Mouse (Mus musculus) embryonic fibroblast, embryonic 13.5 days (primary cell): Measurements from ENCODE around the gene Gramd1b. TPM values are rescaled to one million over a fixed set of nuclear protein-coding genes. Genes with fewer than 3 reads are reported as not detected.

Experiments
- H3K27ac ChIP-seq: 2 replicates; pipeline ENCODE4 v1.5.1; 2012; ENCODE audit warnings: low read length, control low read depth, inconsistent platforms; ENCODE audit not compliant: insufficient read depth
- H3K4me1 ChIP-seq: 2 replicates; pipeline ENCODE4 v1.6.1; 2011; ENCODE audit warnings: low read length; ENCODE audit not compliant: control insufficient read depth, insufficient read depth
- H3K4me3 ChIP-seq: 2 replicates; pipeline ENCODE4 v1.5.1; 2011; ENCODE audit warnings: mild to moderate bottlenecking, control low read depth, low read length; ENCODE audit not compliant: insufficient read depth
- CTCF ChIP-seq: IDR thresholded peaks from 2 replicates; pipeline ENCODE4 v1.5.1; 2011; ENCODE audit warnings: mild to moderate bottlenecking, control low read depth, low read length, moderate library complexity, borderline replicate concordance; ENCODE audit not compliant: insufficient read depth
- POLR2A ChIP-seq: IDR thresholded peaks from 2 replicates; pipeline ENCODE4 v1.6.1; 2011; ENCODE audit warnings: low read depth, mild to moderate bottlenecking, control low read depth, low read length, moderate library complexity
- polyA plus RNA-seq: library from polyadenylated mRNA; stranded (reverse); fragments of >200 nt; gene quantifications from 2 replicates; pipeline ENCODE4 v1.2.4, GENCODE M21; 2011; ENCODE audit warnings: low read depth; ENCODE audit not compliant: missing spikeins, insufficient read length

The Gramd1b gene
- polyA plus RNA-seq, 1 experiment: 14.3 TPM

GRCm38 (mm10) chr9:40332731-40333648, 198.2 kb downstream of the Gramd1b start:
- Histone ChIP-seq H3K4me1 (peaks cover 6% of the 10 kb centered on the region), H3K27ac (no peak overlapping the region), H3K4me3 (no peak overlapping the region)
- TF ChIP-seq POLR2A (no peak), CTCF (no peak)

DNA sequence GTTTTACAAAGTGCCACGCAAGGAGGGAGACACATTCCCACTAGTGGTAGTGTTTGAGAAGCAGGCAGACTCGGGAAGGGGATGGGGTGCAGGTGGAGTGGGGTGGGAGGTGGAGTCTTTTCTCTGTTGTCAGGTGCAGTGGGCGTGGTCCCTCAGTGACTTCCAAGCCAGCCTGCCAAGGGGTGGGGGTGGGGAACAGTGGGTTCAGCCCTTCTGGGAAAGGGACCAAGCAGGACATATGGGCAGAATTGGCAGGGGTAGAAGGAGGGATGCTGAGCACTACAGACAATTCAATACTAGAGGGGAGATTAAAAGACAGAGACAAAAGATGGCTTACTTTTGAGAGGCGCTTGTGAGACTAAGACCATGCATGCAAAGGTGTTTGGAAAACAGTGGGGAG, 198.9 kb downstream of the Gramd1b start:
- H3K4me3 ChIP-seq: no peak overlapping the region
- H3K4me1 ChIP-seq: peaks cover 3% of the 10 kb centered on the region
- no peak overlapping the region for H3K27ac ChIP-seq
- TF ChIP-seq POLR2A: no peak
- TF ChIP-seq CTCF: no peak

- no peaks in the 10 kb centered on the region for H3K4me1 ChIP-seq
- TF ChIP-seq POLR2A (no peak), CTCF (no peak)
- H3K4me3 ChIP-seq: no peak overlapping the region
- no peak overlapping the region for H3K27ac ChIP-seq
These were observed 199.5 kb downstream of the Gramd1b start for GRCm38 (mm10) chr9:40331411-40332286.

- Histone ChIP-seq H3K27ac (no peak overlapping the region), H3K4me1 (no peaks in the 10 kb centered on the region), H3K4me3 (no peak overlapping the region)
- TF ChIP-seq POLR2A (no peak), CTCF (peak; percentile 99)
These were observed 200.4 kb downstream of the Gramd1b start for GRCm38 (mm10) chr9:40330609-40331382.

- Histone ChIP-seq H3K4me1 (no peaks in the 10 kb centered on the region), H3K27ac (no peak overlapping the region), H3K4me3 (no peak overlapping the region)
- no peak for TF ChIP-seq POLR2A
- TF ChIP-seq CTCF: no peak
These were observed 204.8 kb downstream of the Gramd1b start for GRCm38 (mm10) chr9:40326260-40326915.

- no peak for TF ChIP-seq CTCF
- no peak for TF ChIP-seq POLR2A
- Histone ChIP-seq H3K4me1 (no peaks in the 10 kb centered on the region), H3K27ac (no peak overlapping the region), H3K4me3 (no peak overlapping the region)
These were observed 206.4 kb downstream of the Gramd1b start for GRCm38 (mm10) chr9:40324826-40325225.

- TF ChIP-seq POLR2A (no peak), CTCF (no peak)
These were observed 206.9 kb downstream of the Gramd1b start for GRCm38 (mm10) chr9:40324232-40324792.

DNA sequence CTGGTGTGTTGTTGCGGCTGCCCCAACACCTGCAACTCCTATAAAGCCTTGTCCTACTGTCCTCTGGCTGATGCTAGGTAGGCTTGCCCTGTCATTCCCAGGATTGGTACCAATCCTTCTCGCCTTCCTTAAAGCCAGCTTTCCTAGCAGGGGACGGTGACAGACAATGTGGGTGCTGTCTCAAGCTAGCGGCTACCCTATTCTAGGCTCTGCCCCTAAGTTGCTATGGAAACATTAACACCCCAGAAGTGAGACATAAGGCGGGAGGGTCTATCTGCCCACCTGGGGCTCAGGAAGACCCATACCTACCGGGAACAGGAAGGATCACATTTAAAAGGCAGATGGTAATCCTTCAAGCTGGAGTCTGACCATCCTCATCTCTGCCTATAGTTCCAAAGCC, 207.4 kb downstream of the Gramd1b start:
- Histone ChIP-seq H3K4me1 (no peaks in the 10 kb centered on the region), H3K27ac (no peak overlapping the region), H3K4me3 (no peak overlapping the region)
- TF ChIP-seq POLR2A (no peak), CTCF (no peak)

More at GRCm38 (mm10) chr9:40324232-40324792, 206.9 kb downstream of the Gramd1b start:
- Histone ChIP-seq H3K4me3 (no peak overlapping the region), H3K27ac (no peak overlapping the region), H3K4me1 (no peaks in the 10 kb centered on the region)

DNA sequence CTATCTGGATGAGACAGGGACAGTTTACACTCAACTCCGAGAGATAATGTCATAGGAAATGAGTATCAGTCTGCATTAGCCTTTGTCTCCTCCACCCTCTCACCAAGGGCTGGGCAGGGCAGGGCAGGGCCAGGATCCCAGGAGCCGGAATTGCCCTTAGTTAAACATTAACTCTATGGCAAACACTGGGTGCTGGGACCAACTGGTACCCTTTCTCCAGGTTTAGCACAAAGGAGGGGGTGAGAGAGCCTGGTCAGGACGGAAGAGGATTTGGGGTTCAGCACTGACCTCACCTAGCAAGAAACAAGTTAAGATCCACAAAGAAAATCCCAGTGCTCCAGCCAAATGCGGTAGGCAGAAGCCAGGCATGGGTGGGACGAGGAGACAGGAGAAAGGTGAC, 208.0 kb downstream of the Gramd1b start:
- H3K4me1 ChIP-seq: no peaks in the 10 kb centered on the region
- H3K27ac ChIP-seq: no peak overlapping the region
- TF ChIP-seq POLR2A (no peak), CTCF (no peak)
- H3K4me3 ChIP-seq: no peak overlapping the region

GRCm38 (mm10) chr9:40322372-40322771, 208.8 kb downstream of the Gramd1b start:
- Histone ChIP-seq H3K4me3 (no peak overlapping the region), H3K27ac (peak overlapping the region; percentile 96), H3K4me1 (no peaks in the 10 kb centered on the region)
- no peak for TF ChIP-seq POLR2A
- no peak for TF ChIP-seq CTCF
